Mouse (Mus musculus) Muller cell, postnatal 12 days (primary cell): ENCODE measurements around the gene Zswim7.
"Not testable (repeated sequence)": the region's sequence is repeated elsewhere in the genome, so short reads cannot be mapped to it uniquely, and the experiment has no call there.

Experiments
- DNase-seq: peaks from one replicate; pipeline ENCODE4 v3.0.0-alpha.2; 2015; ENCODE audit errors: inconsistent ontology term

Zswim7 gene

DNA sequence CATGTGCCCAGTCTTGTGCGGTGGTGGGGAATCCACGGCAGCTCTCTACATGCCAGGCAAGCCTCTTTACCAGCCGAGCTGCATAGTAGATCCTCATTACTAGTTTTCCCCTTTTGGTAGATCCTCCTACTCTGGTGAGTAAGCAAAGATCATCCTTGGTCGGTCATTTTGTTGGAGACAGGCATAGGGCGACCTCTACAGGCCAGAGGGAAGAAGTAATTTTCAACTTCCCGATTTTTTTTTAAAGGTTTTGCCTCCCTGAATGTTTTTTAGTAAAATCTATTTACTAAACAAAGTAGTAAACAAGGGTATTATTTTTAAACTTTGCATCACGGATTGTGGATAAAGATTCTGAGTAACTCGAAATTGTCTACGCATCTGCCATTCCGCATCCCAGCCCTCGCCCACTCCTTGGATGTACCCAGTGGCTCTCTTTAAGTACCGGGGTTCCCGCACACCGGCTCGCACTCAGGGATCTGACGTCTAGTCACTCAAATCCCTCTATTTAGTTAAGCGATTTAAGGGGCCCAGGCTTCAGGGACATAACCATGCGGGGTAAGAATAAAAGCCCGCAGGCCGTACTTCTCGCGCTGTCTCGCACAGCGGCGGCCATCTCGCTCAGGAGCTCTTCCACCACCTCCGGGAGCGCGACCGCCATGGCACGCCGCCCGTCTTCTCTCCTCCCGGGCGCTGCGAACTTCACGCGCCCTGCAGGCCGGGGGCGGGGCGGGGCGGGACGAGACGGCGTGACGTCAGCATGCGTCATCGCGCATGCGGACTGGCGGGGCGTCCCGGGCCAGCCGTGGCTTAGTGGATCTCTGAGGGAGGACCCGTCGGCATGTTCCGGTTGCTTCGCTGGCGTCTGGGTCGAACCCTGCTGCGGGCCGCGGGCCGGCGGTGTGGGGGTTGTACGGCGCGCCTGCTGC is at the start of gene Zswim7, which contains the start of gene Ttc19:
Zswim7 (minus strand) TSS at position 701 of the 926 bp plus-strand sequence.
Ttc19 (plus strand) TSS at position 799 of the 926 bp plus-strand sequence.
- peak; percentile 97 for DNase-seq

DNA sequence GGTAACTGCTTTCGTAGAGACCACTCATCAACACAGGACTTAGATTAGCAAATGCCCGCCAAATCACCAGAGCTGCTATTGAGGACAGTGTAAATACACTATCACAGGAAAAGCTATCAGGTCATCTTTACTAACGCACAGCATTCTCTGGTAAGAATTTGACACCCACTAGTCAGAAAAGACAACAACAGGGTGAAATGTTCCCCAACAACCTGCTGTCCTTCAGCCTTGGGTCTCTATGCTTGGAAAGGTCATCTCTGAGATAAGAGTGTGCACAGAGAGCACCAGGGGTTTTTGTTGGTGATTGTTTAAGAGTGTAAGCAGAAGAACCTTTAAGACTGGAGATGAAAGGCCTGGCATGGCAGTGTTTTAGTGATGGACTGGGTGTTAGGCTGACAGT is 42.5 kb upstream of the Zswim7 start:
- no peak for DNase-seq

DNA sequence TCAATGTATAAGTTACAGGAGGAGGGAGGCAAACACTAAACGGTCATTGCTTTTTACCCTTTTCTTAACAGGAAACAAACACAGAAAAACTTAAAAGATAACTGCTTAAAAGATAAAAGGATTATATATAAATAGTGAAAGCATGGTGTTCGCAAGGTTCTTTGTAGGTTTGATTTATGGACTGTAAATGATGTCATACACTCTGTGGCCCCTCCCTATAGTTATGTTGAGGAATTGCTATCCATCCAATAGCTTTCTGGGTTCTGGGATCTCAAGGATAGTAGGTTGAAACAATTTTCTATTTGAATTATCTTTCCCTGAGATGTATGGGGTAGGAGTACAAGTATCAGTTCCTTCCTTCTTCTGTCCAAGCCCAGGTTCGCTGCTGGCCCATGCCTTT is 38.9 kb upstream of the Zswim7 start:
- DNase-seq, result no peak

DNA sequence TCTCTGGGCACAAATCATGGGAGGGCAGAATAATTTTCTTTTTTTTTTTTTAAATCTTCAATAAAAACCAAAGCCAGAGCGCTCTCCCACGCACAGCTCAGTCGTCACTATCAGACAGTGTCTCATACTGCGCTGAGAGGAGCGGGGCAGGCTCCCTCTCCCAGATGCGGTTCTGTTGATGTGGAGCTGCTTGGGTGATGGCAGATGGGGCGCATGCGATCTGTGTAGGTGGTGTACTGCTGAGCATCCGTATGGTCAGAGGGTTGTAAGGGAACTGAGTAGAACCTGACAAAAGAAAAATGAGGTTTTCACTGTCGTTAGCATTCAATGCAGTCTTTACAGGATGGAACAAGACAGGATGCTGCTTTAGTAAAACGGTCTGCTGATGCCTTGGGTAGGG is 36.6 kb upstream of the Zswim7 start:
- no peak for DNase-seq

DNA sequence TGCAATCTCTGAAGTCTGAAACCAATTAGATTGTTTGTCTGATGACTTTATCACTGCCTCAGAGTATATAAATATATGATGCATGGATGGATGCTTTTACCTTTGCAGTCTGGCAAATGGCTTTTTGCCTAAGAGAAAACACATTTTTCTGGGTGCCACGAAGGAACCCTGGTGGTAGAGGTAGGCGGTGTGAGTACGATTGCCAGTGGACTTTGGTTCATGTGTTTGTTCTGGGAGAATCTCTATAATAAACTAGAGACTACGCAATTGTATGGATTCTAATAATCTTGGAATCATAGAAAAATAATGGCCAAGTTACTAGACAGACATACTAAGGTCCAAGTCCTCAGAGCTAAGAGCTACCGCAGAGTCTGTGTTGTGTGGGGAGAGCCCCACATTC is 33.8 kb upstream of the Zswim7 start:
- no peak for DNase-seq

DNA sequence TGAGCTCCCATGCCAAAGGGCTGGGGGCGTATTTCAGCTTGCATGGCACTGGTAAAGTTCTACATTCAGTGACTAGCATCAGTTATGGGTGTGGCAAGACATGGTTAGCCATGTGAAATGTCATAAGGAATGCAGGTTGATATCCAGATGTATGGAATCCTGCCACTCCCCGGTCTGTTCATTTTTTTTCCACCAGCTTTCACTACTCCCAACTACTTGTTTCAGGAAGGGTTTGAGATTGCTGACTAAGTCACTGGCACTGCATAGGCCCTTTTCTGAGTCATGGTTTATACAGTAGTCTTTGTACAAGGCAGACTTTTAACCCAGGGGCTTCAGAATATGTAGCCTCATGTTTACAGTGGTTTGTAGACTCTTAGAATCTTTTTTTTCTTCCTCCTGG is 28.1 kb upstream of the Zswim7 start:
- no peak for DNase-seq

DNA sequence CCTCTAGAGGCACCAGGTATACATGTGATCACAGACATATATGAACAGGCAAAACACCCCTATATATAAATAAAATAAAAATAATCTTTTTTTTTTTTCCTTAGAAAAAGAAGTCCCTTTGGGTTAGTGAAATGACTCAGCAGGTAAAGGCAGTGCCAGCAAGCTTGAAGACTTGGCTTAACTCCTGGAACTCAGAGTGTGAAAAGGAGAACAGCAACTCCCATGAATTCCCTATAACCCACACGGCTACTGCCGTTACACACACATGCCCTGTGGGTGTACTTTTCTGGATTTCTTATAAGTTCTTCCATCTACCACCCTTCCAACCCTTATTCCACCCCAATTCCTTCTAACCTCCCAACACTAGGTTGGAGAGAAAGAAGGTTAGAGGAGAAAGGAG is 24.7 kb upstream of the Zswim7 start:
- no peak for DNase-seq

DNA sequence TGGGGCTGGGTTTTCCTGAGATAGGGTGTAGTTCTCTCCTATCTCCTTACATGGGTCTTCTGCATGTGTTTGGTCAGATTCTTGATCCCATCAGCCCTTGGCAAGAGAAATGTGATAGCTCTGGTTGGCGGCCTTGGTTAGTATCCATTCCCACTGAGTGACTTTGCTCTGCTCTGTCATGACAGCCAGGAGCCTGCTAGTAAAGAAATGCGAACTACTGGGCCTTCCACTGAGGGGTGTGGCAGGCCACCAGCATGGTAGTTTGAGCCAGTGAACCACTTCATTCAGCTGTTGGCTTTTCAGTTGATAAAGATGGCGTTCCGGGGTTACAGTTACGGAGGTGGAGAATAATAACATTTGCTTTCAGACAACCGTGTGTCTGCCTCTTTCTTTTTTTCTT is 17.7 kb upstream of the Zswim7 start:
- no peak for DNase-seq

DNA sequence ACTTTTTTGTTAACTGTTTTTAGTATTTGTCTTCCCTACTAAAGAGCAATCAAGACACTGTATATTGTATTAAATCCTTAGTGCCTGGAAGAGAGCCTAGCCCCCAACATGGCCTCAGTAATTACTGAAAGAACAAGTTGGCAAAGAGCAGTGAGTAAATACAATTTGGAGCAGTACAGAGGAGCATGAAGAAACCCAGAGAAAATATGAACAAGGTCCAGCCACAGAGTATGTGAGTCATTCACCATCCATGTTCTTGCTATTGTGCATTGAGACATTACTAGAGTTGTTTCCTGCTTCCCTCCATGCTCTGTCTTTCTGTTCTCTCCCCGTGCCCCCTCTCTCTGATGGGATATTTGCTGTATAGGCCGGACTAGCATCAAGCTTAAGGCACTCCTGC is 12.9 kb upstream of the Zswim7 start:
- peak; percentile 75 for DNase-seq

DNA sequence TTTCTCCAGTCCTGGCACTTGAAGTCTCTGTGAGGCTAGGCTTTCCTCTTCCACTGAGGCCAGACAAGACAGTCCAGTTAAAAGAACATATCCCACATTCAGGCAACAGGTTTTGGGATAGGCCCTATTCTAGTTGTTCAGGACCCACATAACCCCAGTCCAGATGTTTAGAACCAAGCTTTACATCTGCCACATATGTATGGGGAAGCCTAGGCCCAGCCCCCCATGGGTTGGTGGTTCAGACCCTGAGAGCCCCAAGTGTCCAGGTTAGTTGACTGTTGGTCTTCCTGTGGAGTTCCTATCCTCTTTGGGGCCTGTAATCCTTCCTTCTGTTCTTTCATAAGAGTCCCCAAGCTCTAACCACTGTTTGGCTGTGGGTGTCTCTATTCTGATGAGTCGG is 6.5 kb upstream of the Zswim7 start:
- no peak for DNase-seq

DNA sequence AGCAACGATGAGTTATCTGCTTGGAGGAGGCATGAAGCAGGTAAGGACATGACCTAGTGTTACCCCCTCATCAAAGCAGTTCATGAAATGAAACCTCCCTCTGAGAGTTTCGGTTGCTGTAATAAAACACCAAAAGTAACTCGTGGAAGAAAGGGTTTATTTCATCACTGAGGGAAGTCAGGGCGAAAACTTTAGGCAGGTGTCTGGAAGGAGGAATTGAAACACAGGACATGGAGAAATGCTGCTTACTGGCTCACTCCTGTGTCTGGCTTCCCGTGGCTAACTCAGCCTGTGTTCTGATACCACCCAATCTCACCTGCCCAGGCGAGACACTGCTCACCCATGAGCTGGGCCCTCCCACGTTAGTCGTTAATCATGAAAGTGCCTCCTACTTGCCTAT is 3.8 kb upstream of the Zswim7 start:
- DNase-seq, result no peak

DNA sequence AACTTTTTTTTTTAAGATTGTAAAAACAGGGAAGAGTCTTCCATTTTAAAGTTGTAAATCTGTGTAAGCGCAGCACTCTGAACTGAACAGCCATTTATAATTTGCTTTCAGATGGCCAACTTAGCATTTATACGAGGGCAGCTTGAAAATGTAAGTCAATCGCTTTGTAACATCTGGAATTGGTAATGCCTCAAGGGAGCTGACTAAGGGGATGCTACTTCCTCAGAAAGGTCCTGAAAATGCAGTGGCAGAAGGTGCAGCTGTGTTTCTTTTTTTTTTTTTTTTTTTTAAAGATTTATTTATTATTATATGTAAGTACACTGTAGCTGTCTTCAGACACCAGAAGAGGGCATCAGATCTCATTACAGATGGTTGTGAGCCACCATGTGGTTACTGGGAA is 2.8 kb upstream of the Zswim7 start:
- DNase-seq, result not testable (repeated sequence)

DNA sequence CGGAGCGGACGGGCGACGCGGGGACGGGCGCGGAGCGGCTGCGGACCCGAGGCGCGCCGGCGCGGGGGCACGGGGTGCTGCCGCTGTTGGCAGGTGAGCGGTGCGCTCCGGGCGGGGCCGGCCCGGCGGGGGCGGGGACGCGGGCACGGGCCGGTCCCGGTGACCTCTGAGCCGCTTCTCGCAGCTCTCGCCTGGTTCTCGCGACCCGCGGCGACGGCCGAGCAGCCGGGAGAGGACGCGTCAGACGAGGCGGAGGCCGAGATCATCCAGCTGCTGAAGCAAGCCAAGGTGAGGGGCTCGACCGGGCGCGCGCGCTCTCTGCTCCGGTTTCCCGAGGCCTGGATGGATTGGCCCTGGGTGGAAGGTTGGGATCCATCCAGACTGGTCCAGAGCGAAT is 424 bp upstream of the Zswim7 start:
- no peak for DNase-seq

DNA sequence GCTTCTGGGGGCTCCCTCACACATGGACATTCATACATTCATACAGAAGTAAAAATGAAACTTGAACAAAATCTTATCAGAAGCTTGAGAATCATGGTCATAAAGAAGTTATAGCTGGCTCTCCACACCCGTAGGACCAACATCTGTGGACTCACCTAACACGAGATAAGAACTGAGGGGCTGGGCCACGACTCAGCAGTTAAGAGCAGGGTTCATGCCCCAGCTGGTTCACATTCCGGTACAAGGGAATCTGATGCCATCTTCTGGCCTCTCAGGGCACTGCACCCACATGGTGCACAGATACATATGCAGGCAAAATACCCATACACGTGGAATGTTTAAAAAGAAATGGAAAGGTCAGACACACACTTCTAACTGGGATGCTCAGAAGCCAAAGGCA is 3.1 kb downstream of the Zswim7 start:
- peak; percentile 23 for DNase-seq

DNA sequence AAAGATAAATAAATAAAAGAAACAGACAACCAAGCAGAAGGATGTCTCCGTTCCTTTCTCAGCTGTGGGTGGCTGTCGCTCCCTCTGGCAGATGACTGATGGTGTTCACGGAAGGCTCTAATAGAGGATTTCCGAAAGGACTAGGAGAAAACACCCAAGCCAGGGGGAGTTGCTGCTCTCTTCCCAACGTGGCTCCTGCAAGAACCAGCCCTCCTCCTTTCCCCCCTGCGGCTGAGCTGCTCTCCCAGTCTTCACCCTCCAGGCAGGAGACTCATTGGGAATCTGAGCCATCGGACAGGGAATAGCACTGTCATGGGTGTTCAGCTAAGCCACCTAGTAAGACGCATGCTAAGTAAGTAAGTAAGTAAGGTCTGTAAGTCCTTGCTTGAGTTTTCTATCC is 4.1 kb downstream of the Zswim7 start:
- DNase-seq, result no peak

DNA sequence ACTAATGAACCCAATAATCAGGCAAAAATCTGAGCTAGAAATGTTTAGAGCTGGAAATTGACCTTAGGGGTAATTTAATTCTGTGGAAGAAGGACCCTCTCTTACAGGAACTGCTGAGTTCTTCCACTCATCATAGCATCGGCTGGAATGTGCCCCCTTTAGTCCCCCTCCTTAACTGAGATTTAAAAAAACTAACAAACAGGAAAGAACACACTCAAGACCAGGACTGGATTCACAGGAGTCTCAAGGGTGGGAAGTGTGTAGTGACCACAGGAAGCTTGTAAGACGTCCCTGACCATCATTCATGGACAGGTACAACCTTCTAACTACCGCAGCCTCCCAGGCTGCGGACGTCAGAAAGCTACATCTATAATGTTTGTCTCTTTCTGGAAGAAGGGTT is 10.3 kb downstream of the Zswim7 start:
- DNase-seq, result no peak

DNA sequence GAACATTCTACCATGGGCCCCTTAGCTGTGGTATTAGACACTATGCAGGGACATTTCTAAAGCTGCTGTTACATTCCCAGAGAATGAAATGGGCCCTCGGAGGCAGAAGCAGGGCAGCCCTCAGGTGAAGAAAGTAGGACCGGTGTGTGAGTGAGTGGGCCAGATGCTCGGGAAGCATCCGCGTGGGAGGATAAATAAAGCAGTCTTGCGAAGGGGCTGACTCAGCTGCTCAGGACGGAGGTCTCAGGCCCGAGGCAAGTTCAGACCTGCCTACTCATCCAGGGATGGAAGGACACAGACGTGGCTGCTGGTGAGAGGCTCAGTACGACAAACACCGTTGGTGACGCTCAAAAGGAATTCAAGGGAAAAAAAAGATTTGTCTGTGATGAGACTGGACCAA is 12.1 kb downstream of the Zswim7 start:
- DNase-seq, result no peak

DNA sequence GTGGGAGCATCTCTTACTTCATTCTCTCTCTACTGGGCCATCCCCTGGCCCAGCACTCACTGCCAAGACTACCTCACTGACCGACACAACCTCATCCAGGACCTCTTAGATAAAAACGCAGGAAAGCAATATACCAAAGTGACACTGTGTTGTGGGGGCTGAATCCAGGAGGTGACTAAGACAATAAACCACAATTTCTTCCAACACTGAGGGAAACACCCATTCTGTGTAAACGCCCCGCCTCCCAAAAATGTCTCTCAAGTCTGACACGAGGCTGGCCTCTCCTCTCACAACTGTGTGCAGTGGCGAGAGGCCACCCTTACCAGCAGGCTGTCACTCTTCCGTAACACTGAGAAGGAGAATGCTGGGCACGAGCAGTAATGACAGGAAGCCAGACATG is 12.8 kb downstream of the Zswim7 start:
- DNase-seq, result no peak

DNA sequence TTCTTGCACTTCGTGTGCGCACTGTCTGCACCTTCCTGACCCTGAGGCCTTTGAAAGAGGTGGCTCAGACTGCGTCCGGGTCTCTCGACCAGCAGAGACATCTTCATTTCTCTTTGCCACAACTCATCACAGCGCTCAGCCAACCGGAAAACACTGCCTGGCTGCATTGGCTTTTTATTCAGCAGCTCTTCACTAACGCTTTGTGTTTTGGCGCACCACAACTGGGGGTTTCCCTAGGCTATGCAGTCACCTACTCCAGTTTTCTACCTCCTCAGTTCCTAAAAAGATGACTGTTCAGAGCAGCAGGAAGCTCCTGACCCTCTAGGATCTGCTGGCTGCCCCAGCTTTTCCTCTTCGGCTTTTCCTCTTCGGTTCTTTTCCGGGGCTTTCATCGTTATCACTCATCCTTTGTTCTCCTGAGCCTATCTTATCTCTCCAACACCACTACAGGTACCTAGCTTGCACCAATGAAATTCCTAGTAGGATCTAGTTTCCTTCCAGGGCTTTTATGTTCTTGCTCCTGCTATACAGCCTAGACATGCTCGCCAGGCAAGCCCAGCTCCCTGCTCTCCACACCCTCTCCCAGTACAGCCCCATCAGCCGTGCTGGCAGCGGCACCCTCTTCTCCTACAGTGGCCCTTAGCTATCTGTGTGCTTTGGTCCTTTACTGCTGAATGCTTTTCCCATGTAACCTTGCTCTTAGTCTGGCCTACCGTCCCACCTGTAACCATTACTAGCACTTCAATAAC is 14.5 kb downstream of the Zswim7 start:
- peak; percentile 35 for DNase-seq

DNA sequence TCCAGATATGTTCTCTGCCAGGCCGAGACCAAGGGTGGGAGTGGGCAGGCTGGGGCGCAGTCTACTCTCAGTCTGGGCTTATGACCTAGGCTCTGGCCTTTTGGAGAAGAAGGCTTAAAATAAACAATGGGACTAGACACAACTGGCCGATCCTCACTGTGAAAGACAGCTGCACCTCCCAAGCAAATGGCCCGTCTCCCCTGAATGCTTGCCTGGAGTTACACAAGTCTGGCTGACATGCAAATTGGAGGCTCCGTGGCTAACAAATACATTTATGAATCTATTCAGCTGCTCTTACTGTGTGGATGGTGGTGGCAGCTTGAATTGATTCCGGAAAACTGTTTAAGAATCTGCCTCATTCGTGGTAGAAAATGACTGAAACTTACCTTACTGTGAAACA is 15.5 kb downstream of the Zswim7 start:
- DNase-seq, result no peak

DNA sequence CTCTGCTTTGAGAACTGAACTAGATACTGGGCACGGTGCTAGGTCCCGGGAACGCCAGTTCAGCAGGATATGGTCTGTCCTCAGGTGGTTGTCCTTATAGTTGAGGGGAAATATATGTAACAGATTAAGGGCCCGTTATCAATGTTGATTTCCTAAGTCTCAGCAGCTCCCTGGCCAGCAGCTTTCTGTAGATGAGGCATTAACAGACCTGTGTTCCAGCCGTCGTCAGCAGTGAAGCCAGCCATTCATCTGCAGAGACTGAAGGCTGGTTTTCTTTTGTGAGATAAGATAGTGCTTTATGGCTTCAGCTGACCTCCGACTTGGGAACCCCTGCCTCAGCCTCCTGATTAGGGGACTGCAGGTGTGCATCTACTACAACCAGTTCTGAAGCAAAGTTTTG is 17.2 kb downstream of the Zswim7 start:
- no peak for DNase-seq

DNA sequence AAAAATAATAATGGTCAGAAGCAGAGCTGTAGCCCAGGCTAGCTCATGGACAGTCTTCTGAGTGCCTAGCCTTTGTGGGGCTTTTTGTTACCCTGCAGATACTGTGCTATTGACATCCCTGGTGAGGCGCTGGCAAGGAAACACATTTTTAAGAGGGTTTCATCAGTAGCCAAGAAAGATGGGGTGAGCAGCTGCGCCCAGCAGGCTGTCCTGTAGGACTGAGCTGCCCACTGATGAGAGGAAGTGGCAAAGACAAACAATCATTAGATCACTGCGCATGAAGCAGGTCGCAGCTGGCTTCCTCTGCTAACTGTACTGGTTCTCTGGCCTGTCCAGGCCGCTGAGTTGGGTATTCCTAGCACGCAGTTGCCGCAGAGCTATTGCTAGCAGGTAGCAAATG is 17.6 kb downstream of the Zswim7 start:
- DNase-seq, result peak; percentile 55

DNA sequence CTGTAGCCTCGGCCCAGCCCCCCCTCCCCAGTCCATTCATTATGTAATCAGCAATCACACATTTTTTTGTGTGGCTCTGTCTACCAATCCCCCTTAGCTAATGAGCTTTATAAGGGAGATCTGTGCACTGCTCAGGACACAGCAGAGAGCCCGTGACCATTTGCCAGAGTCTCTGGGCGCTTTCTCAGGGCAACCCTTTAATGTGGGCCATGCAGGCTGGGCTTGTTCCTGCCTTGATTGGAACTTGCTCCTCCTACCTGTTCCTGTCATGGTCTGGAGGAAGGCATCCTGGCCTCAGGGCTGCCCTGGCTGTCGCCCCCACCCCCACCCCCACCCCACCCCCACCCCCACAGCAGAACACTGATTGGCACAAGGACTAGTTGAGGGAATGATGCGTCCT is 22.0 kb downstream of the Zswim7 start:
- peak; percentile 47 for DNase-seq
